Mouse (Mus musculus) left cerebral cortex, postnatal 36 days (tissue): ENCODE data around the gene Chadl. TPM values are rescaled to one million over a fixed set of nuclear protein-coding genes. Genes with fewer than 3 reads are reported as not detected.
"Not testable (repeated sequence)": the region's sequence is repeated elsewhere in the genome, so short reads cannot be mapped to it uniquely, and the experiment has no call there.

Source experiments
- DNase-seq, 2 experiments: peaks; one replicate each; pipeline ENCODE4 v3.0.0; 2021 to 2022; ENCODE audit warnings: low spot score in 2 of 2, mixed read lengths in 1 of 2
- intact Hi-C: fragments of 180-260 bp; cut with DNase I; formaldehyde crosslinking; loops from one replicate; pipeline ENCODE4 v1.15.1; 2025
- total RNA-seq, 2 experiments: library from RNA; stranded (reverse); gene quantifications; 2 replicates each; pipeline ENCODE4 v1.2.3; 2021

Chadl gene
- total RNA-seq, 2 experiments from 2014 or later = 17.3 to 20.8 TPM

DNA sequence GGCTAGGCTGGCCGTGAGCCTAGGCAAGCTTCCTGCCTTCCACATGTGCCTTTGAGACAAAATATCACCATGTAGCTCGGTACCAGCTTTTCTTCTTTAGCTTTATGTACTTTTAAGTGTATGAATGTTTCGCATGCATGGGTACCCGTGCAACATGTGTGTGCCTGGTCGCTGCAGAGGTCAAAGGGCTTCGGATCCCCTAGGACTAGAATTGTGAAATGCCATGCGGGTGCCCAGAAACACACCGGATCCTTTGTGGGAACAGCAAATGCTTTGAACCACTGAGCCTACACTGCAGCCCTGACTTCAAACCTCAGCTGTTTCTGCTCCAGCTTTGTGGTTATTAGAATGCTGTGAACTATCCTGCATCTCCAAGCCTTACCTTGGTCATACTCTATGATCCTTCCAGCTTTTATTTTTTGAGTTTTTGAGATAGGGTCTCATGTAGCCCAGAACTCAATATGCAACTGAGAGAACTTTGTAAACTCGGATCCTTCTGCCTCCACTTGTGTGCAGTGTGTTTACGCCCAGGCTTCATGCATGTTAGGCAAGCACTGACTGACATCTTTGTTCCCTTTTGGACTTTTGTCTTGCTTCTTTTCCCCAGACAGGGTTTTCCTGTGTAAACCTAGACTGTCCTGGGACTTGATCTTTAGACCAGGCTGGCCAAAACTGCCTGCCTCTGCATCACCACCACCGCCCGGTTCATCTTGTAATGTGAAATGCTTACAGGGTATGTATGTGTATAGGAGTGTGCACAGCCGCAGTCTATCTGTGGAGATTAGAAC lies 5.4 kb upstream of the Chadl start:
- DNase-seq = no peak
- intact Hi-C loops = no loop called here

DNA sequence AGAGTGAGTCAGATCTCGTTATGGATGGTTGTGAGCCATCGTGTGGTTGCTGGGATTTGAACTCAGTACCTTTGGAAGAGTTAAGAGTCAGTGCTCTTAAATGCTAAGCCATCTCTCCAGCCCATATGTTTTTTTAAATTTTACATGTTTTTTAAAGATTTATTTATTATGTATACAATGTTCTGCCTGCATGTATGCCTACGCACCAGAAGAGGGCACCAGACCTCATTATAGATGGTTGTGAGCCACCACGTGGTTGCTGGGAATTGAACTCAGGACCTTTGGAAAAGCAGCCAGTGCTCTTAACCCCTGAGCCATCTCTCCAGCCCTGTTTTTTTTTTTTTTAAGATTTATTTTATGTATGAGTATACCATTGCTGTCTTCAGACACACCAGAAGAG lies 4.3 kb upstream of the Chadl start:
- DNase-seq, intact Hi-C loops: not testable (repeated sequence)

DNA sequence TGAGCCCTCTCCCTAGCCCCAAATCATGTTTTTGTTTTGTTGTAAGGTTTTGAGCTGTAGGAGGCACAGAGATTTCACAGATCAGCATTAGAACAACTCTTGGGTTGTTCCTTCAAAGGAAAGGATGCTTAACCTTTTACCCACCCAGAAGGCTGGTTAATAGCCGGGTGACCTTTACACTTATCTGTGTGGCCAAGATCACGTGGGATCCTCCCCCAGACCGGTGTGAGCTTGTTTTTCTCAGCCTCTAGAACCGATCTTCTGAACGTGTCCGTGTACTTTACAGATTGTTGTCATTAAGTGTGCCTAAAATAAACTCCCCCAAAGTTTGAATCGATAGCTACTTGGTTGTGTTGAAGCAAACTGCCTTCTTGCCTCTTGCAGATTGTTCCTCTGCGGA lies 3.5 kb upstream of the Chadl start:
- no peak for DNase-seq
- intact Hi-C loops = no loop called here

DNA sequence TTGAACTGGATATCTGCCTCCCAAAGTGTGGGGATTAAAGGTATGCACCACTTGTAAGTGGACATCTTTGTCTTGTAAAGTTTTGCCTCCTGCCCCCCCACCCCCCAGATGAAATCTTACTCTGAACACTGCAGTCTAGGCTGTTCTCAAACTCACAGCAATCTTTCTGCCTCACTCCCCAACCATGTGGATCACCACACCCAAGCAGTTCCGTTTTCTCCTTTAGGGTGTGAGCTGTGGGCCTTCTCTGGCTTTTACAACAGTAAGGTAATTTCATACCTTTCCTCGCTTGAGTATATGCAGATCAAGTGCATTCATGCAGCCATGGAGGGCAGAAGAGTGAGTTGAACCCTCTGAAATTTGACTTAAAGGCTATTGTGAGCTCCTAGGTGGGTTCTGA lies 3.1 kb upstream of the Chadl start:
- intact Hi-C loops = no loop called here
- DNase-seq = no peak

DNA sequence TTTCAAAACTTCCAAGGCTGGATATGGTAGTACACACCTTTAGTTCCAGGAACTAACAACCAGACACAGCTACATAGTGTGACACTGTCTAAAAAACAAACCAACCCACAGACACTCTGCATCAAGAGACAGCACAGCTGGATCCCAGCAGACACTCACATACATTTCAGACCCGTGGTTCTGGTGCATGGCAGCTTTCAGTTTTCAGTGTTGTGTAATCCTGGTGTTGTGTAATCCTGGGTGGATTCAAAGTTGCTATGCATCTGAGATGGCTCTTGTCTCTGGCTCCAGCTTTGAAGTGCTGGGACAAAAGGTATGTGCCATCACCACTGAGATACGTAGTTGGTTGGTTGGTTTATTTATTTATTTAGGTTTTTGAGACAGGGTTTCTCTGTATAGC lies 1.4 kb upstream of the Chadl start:
- intact Hi-C loops = no loop called here
- no peak for DNase-seq

DNA sequence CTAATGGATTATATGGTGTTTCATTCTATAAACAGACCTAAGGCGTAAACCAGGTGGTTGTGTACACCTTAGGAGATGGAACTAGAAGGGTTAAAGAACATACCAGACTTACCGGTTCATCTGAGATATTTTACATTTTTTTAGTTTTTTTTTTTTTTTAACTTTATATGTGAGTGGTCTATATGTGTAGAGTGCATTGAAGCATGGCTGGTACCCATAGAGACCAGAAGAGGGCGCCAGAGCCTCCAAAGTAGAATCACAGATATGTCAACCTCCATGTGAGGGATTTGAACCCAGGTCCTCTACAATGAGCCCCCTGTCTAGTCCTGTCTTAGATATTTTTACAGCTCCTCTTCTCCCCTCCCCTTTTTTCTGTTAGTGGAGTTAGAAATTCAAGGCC lies 760 bp upstream of the Chadl start:
- DNase-seq = no peak
- intact Hi-C loops = no loop called here

DNA sequence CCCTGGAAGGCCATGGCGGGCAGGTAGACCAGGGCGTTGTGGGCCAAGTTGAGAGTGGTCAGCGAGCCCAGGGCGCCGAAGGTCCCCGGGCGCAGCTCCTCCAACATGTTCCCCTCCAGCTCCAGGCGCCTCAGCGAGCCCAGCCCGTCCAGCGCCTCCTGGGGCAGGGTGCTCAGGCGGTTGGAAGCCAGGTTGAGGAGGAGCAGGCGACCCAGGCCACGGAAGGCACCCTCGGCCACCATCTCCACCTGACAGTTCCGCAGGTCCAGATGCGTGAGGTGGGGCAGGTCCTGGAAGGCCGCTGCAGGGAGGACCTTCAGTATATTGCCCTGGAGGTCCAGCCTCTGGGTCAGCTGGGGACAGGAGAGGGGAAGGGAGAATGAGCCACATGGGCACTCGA lies 2.2 kb downstream of the Chadl start:
- intact Hi-C loops = no loop called here
- peak in 1 of 2 experiments; percentile 17 for DNase-seq

DNA sequence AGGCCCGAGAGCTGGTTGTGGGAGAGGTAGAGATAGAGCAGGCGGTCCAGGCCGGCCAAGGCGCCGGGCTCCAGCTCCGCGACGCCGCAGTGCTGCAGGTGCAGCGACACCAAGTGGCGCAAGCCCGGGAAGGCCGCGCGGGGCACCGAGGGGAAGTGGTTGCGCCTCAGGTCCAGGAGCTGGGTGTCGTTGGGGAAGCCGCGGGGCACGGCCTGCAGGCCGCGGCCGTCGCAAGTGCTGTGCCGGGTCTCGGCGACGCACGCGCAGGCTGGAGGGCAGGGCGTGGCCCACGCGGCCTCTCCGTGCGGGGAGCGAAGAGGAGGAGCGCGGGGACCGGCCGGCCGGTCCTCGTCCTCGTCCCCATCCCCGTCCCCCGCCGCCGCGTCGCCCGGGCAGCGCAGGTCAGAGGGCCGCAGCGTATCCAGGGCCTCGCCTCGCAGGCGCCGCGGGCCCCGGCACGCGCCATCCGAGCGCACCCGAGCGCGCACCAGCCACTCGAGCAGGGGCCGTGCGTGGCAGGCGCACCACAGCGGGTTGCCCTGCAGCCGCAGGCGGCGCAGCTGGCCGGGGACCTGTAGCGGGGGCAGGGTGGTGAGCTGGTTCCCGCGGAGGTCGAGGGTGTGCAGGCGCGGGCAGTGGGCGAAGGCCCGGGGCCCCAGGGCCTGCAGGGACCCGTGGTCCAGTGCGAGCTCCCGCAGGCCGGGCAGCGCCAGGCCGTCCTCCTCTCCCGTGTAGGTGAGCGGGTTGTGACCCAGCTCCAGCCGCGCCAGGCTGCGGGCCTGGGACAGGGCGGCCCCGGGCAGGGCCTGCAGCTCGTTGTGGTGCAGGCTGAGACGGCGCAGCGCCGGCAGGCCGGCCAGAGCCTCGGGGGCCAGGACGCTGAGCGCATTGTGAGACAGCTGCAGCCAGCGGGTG lies 2.9 kb downstream of the Chadl start:
- intact Hi-C loops = no loop called here
- peak; percentile 73 to 81 for DNase-seq

DNA sequence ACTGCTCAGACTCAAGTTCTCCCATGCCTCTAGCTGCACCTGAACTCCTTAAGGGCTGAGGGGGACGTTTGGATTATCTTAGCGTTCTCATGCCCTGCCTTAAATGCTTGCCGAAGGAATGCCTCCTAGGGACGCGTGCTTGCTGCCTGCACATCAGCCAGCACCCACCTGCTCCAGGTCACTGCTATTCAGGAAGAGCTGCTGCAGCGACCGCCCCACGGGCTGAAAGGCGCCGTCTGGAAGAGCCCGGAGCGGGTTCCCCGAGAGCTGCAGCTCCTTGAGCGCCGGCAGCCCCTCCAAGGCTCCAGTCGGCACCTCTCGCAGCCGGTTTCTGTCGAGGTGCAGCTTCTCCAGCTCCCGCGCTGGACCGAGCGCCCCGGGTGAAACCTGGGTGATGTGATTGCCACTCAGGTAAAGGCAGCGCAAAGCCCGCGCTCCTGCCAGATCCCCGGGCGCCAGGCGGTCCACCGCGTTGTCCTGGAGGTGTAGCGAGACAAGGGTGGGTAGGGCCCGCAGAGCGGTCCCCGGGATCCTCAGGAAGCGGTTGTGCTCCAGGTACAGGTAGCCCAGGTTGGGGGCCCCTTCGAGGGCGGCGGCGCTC lies 3.6 kb downstream of the Chadl start:
- peak in 1 of 2 experiments; percentile 13 for DNase-seq
- intact Hi-C loops = no loop called here

DNA sequence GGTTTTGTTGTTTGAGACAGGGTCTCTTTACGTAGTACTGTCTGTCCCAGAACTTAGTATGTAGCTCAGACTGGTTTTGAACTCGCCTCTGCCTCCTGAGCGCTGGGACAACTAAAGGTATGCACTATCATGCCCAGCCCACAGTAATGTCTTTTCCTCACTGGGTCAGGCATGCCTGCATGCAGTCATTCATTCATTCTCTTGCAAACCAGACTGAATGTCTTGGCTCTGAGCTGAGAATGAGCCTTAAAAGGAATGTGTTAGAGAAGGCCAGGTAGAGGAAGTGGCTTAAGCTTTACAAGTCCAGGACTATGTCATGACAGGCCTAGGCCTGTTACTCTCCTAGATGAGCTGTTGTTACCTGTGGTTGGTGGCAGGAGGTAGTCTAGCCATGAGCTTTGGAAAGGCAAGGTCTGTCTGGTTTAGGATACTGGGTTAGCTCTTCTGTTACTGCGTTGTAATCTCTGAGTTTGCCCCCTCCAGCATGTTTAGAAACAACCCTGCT lies 16.7 kb downstream of the Chadl start:
- DNase-seq = no peak
- intact Hi-C loops = no loop called here

DNA sequence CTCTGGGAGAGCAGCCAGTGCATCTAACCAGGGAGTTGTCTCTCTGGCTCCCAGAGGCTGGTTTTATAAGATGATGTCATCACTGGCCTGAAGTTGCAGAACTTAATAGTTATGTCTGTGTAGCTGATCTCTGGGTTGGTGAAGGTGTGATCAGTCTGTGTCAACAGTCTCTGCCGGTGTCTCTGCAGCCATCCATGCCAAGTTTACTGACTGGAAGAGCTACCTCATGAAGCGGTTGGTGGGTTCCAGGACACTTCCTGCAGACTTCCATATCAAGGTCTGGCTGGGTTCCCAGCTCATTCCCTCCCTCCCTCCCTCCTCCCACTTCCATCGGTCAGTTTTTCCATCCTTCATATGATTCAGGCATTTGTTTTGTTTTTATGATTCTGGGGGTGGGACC lies 20.4 kb downstream of the Chadl start:
- DNase-seq = no peak
- intact Hi-C loops = no loop called here

DNA sequence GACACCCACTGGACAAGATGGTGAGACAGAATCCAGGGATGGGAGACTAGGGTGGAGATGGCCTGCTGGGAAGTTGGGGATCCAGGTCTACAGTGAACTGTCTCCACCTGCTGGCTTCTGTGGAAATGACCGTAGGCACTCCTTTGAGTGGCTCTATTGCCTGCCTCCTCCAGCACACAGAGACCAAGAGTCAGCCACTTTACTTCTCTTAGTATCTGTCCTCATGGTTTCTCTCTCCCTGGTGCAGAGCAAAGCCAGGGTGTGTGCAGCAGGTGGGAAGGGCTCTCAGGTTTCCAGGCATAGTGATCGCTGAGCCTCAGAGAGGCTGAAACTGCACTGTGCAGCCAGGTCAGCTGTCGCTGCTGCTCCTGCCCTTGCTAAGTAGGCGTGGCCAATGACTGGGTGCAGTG lies 26.9 kb downstream of the Chadl start:
- no peak for DNase-seq
- intact Hi-C loops = no loop called here

DNA sequence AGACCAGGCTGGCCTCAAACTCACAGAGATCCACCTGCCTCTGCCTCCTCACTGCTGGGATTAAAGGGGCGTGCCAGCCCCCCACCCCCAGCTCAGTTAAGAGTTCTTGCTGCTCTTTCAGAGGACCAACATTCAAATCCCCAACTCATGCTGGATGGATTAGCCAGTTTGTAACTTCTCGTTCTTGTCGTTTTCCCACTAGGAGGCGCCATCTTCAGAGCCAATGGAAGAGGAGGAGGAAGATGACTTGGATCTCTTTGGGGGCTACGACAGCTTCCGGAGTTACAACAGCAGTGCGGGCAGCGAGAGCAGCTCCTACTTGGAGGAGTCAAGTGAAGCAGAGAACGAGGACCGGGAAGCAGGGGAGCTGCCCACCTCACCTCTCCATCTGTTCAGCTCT lies 30.1 kb downstream of the Chadl start:
- DNase-seq = no peak
- intact Hi-C loops = no loop called here

DNA sequence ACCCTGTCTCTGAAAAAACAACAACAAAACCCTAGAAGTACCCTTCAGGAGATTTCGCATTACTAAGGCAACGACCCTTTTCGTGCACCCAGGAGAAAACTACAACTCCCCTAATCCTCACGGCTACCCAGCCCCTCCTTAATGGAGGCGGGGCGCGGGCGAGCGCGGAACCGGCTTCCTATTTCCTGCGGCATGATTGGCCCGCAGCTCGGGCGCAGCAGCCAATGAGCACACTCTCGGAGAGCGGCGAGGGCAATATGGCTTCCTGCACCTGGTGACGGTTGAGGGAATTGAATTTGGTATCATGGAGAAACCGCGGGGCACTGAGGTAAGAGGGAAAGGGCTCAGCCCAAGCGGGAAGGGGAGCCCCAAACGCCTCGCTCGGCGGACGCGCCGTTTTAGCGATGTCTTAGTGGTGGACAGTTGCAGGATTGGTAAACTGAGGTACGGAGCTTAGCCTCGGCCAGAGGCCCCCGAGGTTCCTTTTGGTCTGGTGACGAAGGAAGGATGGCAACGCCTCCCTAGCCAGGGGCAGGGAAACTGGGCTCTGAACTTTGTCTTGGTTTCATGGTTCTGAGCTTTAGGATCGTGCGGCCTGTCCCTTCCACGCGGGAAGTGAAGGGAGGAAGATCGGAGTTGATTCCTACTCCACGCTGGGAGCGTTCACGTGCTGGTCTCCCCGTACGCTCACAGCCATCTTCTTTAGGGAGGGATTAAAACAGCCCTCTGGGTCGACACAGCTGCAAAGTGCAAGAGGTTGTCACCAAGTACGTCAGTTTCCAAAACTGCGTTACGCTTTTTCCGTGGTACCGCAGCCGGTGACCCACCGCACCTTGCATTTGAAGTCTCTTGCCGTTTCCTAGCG lies 33.2 kb downstream of the Chadl start, which contains the start of gene L3mbtl2:
L3mbtl2 (plus strand) TSS at position 193 of the 865 bp plus-strand sequence.
- intact Hi-C loops = no loop called here
- peak; percentile 91 for DNase-seq

DNA sequence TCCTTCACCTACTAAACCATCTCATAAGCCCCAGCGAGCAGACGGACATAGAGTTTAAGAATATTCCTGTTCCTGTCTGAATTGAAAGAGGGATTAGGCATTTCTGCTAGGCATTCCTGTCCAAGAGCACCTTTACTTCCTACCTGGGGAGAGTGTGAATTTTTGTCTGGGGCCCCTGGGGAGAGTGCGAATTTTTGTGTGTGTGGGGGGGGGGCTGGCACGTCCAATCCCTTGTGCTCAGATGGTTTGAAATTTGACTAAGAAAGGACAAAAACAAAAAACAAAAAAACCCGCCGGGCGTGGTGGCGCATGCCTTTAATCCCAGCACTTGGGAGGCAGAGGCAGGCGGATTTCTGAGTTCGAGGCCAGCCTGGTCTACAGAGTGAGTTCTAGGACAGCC lies 33.8 kb downstream of the Chadl start:
- DNase-seq = no peak
- intact Hi-C loops = no loop called here

DNA sequence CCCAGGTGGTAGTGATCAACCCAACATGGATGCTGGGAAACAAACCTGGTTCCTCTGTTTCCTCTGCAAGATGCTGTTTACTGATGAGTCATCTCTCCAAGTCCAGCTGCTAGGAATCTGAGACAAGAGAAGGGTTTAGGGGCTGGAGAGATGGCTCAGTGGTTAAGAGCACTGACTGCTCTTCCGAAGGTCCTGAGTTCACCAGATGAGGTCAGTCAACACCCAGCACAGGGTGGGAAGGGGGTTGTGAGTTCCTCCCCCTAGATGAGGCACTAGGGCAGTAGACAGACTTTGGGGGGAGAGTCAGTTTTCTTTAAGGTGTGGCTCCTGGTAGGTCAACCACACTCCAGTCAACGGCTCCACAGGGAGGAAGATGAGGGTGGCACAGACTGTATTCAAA lies 35.4 kb downstream of the Chadl start:
- intact Hi-C loops = no loop called here
- DNase-seq = no peak

DNA sequence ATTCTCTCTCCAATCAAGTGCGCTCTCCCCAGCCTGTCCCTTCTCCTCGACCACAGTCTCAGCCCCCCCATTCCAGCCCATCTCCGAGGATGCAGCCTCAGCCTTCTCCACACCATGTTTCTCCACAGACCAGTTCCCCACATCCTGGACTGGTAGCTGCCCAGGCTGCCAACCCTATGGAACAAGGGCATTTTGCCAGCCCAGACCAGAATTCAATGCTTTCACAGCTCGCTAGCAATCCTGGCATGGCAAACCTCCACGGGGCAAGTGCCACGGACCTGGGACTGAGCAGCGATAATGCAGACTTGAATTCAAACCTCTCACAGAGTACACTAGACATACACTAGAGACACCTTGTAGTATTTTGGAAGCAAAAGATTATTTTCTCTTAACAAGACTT lies 46.5 kb downstream of the Chadl start:
- no peak for DNase-seq

DNA sequence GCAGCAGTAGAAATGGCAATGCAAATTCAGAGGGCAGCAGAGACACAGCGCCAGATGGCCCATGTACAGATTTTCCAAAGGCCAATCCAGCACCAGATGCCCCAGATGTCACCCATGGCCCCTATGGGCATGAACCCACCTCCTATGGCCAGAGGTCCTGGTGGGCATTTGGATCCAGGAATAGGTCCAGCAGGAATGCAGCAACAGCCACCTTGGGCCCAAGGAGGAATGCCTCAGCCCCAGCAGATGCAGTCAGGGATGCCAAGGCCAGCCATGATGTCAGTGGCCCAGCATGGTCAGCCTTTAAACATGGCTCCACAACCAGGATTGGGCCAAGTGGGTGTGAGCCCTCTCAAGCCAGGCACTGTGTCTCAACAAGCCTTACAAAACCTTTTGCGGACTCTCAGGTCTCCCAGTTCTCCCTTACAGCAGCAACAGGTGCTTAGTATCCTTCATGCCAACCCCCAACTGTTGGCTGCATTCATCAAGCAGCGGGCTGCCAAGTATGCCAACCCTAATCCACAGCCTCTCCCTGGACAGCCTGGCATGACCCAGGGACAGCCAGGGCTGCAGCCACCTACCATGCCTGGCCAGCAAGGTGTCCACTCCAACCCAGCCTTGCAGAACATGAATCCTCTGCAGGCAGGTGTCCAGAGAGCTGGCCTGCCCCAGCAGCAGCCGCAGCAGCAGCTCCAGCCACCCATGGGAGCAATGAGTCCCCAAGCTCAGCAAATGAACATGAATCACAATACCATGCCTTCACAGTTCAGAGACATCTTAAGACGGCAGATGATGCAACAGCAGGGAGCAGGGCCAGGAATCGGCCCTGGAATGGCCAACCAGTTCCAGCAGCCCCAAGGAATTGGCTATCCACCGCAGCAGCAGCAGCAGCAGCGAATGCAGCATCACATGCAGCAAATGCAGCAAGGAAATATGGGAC lies 47.3 kb downstream of the Chadl start:
- intact Hi-C loops = no loop called here
- DNase-seq = no peak

More for the DNA sequence above, 46.5 kb downstream of the Chadl start:
- intact Hi-C loops = no loop called here
